Mouse (Mus musculus): ENCODE data around the gene Cdkn1b.

Gene Cdkn1b

DNA sequence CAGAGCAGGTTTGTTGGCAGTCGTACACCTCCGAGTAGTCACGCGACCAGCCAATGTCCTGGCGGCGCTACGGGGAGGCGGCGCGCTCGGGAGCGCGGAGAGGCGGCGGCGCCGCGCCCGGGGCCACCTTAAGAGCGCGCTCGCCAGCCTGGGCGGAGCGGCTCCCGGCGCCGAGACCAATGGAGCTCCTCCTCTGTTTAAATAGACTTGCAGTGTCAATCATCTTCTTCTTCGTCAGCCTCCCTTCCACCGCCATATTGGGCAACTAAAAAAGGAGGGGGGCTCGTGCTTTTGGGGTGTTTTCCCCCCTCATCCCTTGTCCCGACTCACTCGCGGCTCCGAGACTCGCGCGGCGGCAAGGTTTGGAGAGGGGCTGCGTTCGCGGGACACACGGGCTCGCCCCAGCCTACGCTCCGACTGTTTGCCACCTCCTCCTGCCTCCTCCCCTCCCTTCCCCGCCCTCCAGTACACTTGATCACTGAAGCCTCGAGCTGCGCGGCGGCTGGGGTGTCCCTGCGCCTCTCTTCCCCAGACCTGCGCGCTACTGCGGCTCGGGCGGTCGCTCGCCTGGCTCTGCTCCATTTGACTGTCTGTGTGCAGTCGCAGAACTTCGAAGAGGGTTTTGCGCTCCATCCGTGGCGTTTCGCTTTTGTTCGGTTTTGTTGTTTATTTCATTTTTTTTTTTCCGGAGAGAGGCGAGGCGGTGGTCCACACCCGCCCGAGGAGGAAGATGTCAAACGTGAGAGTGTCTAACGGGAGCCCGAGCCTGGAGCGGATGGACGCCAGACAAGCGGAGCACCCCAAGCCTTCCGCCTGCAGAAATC is at the start of gene Cdkn1b:
Gene Cdkn1b, plus strand, starts transcription at position 212 of the 824 bp plus-strand sequence.
- peak; percentile 96 for DNase-seq (ENCODE audit: low read depth)

DNA sequence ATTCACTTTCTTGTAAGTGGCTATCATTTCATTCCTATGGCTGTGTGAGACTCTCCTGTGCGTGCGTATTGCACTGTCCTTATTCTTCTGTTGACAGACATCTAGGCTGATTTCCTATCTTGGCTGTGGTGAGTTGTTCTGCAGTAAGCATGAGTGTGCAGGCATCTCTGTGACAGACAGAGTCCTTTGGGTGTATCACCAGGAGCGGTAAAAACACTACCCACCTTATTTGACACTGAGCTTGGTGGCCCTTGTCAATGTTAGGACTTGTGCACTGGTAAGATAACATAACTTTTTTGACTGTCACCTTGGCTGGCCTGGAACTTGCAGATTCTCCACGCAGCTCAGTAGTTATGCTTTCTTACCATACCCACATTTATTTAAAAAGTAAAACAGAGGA is 49.3 kb upstream of the Cdkn1b start:
- no peak for DNase-seq (ENCODE audit: low read depth)

DNA sequence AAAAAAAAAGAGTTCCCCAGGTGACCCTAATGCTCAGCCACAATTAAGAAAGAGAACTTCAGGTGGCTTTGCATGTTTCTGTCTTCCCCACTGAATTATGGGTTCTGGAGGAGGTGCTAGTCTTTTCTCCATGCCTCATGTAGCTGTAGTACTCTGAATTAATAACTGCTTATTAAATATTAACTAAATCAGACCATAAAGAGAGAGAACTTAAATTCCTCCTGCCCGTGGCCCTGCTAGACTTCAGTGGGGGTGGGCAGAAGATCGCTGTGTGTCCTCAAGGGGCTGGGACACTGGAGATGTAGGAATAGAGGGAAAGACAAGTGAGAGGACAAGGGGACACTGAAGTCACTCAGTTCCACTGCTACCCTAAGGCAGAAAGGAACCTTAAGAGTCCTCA is 48.0 kb upstream of the Cdkn1b start:
- no peak for DNase-seq (ENCODE audit: low read depth)

DNA sequence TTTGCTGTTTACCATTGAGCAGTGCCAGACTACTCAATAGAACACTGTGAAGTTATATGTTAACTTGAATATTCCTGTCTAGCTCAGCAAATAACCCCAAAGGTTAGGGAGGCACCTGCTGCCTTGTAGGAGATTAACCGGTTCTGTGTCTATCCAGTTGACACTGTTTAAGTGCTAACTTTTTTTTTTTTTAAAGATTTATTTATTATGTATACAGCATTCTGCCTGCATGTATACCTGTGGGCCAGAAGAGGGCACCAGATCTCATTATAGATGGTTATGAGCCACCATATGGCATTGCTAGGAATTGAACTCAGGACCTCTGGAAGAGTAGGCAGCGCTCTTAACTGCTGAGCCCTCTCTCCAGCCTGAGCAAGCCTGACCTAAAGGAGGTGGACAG is 47.2 kb upstream of the Cdkn1b start:
- DNase-seq (ENCODE audit: low read depth), result peak; percentile 53

DNA sequence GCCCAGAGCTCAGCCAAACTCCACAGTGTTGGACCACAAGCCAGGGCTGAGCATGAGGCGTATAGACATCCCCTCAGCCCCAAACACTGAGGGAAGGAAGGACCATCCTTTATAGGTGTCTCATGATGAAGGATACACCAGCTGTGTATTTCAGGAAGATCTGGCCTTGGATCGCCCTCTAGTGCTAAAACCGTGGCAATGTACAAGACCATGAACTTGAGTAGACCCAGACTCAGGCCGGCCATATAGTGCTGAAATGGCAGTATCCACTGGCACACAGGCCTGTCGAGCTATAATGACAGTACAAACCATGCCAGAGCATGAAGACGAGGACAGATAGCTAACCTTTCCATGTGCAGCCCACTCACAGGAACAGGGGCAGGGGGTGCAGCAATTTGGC is 43.4 kb upstream of the Cdkn1b start:
- peak; percentile 63 for DNase-seq (ENCODE audit: low read depth)

DNA sequence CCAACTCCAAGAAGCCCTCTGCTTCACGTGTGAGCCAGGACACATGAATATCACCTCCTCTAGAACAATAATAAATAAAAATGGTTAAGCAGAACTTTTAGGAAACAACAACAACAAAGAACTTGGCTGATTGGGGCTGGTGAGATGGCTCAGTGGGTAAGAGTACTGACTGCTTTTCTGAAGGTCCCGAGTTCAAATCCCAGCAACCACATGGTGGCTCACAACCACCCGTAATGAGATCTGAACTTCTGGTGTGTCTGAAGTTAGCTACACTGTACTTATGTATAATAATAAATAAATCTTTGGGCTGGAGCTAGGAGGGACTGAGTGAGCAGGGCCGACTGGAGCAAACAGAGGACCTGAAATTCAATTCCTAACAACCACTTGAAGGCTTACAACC is 42.9 kb upstream of the Cdkn1b start:
- no peak for DNase-seq (ENCODE audit: low read depth)

DNA sequence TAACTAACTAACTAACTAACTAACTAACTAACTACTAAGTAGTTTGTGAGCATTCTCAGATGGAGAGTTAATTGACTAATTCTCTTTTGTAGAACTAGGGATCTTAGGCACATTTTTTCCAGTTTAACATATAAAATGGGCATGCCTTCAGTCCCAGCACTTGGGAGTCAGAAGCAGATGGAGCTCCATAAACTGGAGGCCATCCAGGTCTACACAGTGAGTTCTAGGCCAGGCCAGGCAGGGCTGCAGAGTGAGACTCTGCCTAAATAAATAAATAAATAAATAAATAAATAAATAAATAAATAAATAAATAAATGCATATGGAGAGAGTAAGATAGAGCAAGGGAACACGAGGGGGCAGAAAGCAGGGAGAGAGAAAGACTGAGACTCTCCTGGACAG is 42.3 kb upstream of the Cdkn1b start:
- DNase-seq (ENCODE audit: low read depth), result no peak

DNA sequence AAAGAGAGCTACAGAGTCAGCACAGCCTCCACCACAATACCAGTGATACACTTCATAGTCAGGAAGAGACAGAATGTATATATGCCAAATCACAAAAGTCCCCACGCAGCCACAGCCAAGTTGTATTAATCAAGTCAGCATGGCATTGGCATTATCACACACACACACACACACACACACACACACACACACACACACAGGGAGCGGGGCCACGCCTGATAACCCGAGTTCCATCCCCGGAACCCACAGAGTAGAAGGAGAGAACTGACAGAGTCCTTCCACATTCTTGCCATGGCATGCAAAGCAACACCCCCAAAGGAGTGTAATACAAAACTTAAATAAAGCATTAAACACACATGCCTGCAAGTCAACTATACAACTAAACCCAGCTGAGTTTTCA is 40.6 kb upstream of the Cdkn1b start:
- no peak for DNase-seq (ENCODE audit: low read depth)

DNA sequence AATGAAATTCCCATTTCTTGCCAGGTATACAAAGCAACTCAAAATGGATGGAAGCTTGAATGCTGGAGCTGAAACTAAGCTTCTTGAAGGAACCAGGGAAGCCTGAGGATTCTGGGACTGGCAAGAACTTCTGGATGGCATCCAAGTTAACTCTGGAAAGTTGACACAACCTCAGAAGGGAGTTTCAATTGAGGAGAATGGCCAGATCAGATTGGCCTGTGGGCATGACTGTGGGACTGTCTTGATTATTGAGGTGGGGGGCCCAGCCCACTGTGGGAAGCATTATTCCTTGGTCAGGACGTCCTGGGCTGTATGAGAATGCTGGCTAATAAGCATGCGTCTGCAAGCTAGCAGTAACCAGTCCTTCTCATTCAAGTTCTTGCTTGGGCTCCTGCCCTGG is 40.2 kb upstream of the Cdkn1b start:
- no peak for DNase-seq (ENCODE audit: low read depth)

DNA sequence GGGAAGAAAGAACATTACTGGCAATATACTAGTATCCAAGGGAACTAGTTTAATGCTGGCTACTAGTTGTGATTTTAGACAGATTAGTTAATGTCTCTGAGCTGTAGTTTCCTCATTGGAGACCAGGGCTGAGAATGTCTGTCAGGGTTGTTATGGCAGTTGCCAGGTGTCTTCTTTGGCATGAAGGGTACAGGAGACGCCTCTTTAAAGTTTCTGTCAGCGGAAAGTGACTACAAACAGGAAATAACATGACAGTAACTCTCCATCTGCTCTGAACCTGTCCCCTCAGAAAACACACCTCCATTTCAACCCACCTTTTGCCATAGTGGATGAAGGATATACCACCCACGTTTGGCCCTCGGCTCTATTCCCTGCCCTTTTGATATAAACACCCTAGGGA is 36.5 kb upstream of the Cdkn1b start:
- DNase-seq (ENCODE audit: low read depth), result no peak

DNA sequence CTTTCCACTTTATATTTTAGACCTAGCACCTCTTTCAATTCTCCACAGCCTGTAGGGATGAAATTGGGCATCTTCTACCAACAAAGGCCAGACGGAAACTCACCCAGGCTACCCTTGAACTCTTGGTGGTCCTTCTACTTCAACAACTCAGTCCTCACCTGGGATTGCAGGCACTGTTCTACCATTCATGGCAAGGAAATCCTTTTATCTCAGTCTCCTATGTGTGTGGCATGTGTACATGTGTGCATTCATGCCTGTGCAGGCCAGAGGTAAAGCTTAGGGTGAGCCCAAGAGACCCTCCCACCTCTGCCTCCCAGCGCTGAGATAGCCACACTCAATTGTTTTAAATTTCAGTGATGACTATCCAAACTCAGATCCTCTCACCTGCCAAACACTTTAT is 34.7 kb upstream of the Cdkn1b start:
- no peak for DNase-seq (ENCODE audit: low read depth)

DNA sequence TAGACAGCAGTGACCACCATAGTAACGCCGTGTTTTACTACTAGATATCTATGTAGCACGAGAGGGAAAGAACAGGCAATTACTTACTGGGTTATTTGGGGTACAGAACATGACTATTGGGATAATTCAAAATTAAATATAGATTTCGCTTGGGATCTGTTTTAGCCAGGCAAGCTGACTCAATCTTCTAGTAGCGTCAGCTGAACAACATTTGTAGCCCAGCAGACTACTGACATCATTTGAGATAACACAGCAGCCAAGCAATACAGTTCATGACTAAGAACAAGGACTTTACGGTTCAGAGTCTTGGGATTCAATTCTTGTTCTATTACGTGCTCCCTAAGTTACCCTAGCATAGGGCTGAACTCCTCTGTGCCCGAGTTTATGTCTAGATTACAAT is 33.7 kb upstream of the Cdkn1b start:
- no peak for DNase-seq (ENCODE audit: low read depth)

DNA sequence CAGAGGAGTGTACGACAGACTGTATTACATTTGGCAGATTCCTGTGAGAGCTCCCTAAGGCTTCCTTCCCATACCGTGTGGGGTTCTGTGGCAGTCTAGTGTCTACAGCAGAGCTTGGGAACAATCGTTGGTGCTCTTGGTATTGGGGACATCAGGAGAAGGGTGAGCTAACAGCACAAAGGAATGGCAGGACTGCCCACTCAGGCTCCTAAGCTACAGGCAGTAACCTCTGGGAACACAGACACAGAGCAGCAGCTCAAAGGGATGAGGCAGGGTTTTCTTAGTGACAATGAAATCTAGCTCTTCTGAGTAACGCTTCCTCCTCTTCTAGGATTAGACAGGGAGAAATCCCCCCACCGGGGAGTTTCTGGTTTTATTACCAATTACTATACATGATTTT is 33.2 kb upstream of the Cdkn1b start:
- DNase-seq (ENCODE audit: low read depth), result no peak

DNA sequence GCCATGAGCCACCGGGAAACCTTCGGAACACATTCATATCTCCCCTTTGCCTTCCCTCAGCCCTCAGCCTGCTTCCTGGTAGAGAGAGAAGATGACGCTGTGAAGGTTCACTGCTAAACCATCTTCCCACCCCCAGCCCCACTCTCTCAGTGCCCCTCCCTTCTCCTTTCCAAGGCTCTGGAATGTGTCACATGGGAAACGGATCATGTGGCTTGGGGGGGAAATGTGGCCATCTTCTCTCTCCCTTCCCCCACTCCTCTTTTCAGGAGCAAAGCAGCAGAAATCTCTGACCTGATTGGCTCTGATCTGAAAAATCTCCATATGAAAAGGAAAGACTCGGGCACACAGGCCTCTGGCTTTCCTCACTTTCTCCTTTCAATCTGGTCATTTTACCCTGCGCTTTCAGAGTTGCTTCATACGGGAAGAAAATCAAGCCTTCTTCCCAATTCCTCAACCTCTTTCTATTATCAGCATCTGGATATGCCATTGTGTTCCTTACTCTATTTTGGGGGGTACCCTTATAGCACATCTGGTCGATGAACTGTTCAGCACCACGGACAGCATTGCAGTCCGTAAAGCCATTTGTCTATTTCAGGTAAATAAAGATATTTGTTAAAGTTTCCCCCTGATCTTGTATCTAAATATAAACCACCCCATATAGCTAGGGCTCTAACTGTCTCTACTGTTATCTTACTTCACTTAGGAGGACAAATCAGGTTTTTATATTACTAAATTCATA is 32.3 kb upstream of the Cdkn1b start:
- DNase-seq (ENCODE audit: low read depth), result peak; percentile 30

DNA sequence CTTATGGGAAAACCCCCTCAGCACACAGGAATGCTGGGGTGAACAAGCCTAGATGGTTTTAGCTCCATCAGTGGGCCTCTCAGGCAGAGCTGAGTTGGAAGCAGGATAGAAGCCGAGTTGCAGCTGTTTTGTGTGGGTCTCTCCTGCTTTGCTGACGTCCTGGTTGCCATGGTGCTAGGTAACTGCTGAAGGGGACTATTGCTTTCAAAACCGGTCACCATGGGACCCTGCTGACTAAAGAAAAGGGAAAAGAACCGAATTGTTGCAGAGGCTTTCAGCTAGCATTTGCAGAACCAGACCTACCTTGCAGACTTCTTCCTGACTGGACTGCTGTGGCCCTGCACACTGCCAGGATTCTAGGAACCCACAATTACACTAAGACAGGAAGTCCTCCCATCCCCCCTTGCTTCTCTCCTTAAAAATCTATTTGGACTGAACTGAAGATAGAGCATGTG is 31.6 kb upstream of the Cdkn1b start:
- no peak for DNase-seq (ENCODE audit: low read depth)

DNA sequence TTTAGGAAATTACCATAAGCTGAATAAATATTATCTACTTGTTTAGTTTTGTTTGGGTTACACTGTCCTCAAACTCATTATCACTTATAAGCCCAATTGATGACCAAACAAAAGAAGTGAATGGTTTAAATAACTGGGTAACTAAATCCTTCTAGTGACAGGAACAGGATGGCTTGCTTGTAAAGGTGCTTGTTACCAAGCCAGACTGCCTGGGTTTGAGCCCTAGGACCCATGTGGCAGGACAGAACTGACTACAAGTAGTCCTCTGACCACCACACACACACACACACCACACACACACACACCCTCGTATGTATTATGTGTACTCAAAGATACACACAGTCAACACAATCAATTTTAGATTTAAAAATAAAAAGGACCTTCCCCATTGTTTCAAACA is 30.4 kb upstream of the Cdkn1b start:
- no peak for DNase-seq (ENCODE audit: low read depth)

DNA sequence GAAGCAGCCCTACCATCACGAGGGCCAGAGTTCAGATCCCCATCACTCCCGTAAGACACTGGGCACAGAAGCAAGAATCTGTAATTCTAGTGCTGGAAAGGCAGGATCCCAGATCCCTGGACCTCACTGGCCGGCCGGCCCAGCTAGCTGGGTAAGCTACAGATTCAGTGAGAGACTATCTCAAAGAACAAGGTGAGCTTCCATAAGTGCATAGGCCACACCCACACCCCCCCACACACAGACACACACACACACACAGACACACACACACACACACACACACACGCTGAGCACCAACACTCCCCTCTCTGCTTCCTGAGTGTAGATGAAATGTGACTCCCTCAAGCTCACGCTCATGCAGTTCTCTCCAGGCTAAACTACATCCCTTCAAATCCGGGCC is 29.8 kb upstream of the Cdkn1b start:
- DNase-seq (ENCODE audit: low read depth), result no peak

DNA sequence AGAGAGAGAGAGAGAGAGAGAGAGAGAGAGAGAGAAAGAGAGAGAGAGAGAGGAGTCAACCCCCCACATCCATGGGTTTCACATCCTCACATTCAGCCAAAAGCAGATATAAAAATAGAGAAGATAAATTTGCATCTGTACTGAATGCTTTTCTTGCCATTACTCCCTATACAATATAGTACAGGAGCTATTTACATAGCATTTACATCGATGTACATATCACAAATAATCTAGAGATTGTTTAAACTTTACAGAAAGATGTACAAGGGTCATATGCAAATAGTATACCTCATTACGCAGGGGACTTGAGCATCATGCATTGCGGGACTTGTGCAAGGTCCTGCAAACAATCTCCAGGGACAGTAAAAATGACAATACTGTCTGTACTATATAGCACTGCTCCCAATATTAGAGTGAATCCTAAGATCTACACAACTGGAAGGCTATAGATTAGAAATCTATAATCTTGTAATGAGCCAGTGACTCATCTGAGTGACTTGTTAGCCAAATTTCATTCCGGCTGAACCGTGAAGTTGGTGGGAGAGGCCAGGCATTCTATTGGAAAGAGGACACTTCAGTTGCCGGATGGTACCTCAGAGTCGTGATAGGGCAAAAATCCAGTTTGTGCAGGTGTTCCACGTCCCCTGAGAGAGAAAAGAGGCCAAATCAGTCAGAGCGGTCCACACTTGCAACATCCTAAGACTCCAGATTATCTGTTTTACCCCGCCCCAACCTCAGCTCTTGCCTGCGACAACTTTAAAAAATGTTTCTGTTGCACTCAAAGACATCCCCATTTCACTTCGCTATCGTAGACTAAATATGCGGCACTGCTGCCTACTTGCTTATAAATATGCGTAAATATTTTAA is 23.4 kb upstream of the Cdkn1b start:
- DNase-seq (ENCODE audit: low read depth), result no peak

DNA sequence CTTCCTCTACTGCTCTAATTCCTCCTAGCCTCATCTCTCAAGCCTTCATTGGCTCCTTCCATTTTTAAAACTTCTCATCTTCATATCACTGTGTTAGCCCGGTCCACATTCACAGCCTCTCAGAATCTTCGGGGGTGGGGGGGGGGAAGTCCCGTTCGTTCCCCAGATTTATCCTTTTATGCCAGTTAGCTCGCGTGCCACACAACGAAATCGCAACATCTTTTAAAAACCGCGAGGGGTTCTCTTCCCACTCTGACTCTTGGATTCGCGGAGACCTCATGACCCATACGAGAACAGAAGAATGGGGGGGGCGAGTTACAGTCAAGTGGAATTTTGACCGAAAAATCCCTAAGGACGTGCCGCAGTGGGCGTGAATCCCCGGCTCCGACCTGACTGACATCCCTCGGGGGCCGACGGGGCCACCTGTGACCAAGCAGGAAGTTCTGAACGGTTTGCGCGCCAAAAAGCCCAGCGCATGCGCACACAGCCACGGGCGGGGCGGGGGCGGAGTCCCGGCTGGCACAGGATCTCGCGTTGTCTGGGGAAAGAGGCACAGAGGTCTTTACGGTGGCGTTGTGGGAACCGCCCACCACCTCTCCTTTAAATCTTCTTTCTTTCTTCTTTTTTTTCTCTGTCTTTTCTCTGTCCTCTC is 22.6 kb upstream of the Cdkn1b start:
- peak; percentile 96 for DNase-seq (ENCODE audit: low read depth)

DNA sequence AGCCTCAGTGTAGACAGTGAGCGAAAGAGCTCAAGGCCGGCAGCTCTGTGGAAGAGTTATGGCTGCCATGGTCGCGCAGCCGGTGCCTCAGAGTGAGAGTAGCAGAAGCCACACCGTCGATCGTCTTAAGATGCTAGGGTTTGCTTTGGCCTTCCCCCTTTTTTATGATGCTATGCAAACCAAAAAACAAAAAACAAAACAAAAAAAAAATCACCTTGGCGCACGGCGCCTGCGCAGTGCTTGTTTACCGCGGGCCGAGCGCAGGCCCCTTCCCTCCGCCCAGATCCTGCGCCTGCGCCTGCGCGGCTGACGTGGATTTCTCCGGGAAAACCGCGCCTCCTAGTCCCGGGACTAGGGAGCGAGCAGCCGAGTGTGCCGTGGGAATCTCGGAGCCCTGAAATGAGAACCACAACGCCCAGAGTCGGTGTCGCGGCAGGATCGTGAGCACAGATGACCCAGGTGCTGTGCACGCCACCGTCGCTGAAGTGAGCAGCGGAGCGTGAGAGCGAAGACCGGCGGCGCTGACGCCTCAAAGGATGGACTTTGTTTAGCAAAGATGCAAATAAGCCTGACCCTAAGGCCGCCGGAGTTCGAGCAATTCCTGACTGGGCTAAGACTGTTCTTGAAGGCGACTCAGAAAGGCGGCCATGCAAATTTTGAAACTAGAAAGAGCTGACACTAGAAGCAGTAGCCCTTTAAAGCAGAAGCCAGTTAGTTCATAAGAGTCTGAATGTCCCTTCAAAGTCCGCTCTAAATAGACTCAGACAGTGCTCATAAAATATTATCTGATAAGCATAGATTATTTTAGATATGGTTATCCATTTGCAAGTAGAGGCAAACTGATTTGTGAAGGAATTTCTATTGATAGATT is 21.9 kb upstream of the Cdkn1b start, which contains the start of gene Gpr19:
Gene Gpr19, minus strand, starts transcription at position 484 of the 871 bp plus-strand sequence.
- peak; percentile 92 for DNase-seq (ENCODE audit: low read depth)

DNA sequence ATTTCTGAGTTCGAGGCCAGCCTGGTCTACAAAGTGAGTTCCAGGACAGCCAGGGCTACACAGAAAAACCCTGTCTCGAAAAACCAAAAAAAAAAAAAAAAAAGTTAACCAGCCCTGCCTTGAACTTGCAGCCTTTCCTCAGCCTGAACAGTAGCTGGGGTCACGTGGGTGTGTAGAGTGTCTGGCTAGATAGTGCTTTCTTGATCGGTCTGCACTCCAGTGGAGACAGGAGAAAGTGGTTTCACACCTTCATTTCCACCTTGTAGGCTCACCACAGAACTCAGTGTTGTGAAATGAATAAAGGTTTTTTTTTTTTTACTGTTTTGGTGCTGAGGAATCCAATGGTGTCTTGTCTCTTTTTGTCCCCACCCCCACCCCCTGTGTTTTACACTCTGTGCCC is 16.8 kb upstream of the Cdkn1b start:
- DNase-seq (ENCODE audit: low read depth), result no peak
